Mouse (Mus musculus) layer of hippocampus, adult 2 months (tissue): Measurements from ENCODE around the gene Rbpms2. TPM values are rescaled to one million over a fixed set of nuclear protein-coding genes. Genes with fewer than 3 reads are reported as not detected.

Source experiments
- DNase-seq, 2 experiments: peaks; one replicate each; pipeline ENCODE4 v3.0.0; 2022; ENCODE audit warnings: low spot score in 2 of 2
- H3K27ac ChIP-seq: fragments of 200-600 bp; 2 replicates; pipeline ENCODE4 v1.8.1; 2022
- H3K4me3 ChIP-seq: fragments of 200-600 bp; 2 replicates; pipeline ENCODE4 v1.8.1; 2022; ENCODE audit warnings: mild to moderate bottlenecking
- CTCF ChIP-seq: fragments of 200-600 bp; conservative IDR thresholded peaks from 2 replicates; pipeline ENCODE4 v1.8.1; 2022; ENCODE audit warnings: antibody characterized with exemption, mild to moderate bottlenecking, moderate library complexity
- total RNA-seq, 2 experiments: library from RNA; stranded (reverse); gene quantifications; 2 replicates each; pipeline ENCODE4 v1.2.3; 2021

The Rbpms2 gene
- total RNA-seq, 2 experiments from 2014 or later: 2.1 to 2.8 TPM

GRCm38 (mm10) chr9:65629767-65630630 lies 551 bp downstream of the Rbpms2 start:
- DNase-seq: no peak
- H3K4me3 ChIP-seq: peak overlapping the region; percentile 60
- no peak for TF ChIP-seq CTCF
- H3K27ac ChIP-seq: peak overlapping the region; percentile 54; the same call in 1 of the 2 replicates

GRCm38 (mm10) chr9:65630631-65631353 lies 1.3 kb downstream of the Rbpms2 start:
- DNase-seq: no peak
- TF ChIP-seq CTCF: no peak
- H3K27ac ChIP-seq: peak overlapping the region; percentile 55; the same call in 1 of the 2 replicates
- peak overlapping the region; percentile 60 for H3K4me3 ChIP-seq

GRCm38 (mm10) chr9:65631354-65632021 lies 2.0 kb downstream of the Rbpms2 start:
- no peak for DNase-seq
- H3K4me3 ChIP-seq: peak overlapping the region; percentile 60; the same call in 1 of the 2 replicates
- no peak overlapping the region; the same call in 1 of the 2 replicates for H3K27ac ChIP-seq
- TF ChIP-seq CTCF: no peak

GRCm38 (mm10) chr9:65635766-65636165 lies 6.3 kb downstream of the Rbpms2 start:
- TF ChIP-seq CTCF: no peak
- H3K27ac ChIP-seq: no peak overlapping the region
- no peak overlapping the region for H3K4me3 ChIP-seq
- DNase-seq: no peak

GRCm38 (mm10) chr9:65636926-65637325 lies 7.5 kb downstream of the Rbpms2 start:
- TF ChIP-seq CTCF: no peak
- no peak for DNase-seq
- H3K4me3 ChIP-seq: no peak overlapping the region

GRCm38 (mm10) chr9:65639065-65639464 lies 9.6 kb downstream of the Rbpms2 start:
- Histone ChIP-seq H3K4me3 (no peak overlapping the region), H3K27ac (no peak overlapping the region)
- no peak for TF ChIP-seq CTCF

More at GRCm38 (mm10) chr9:65636926-65637325, 7.5 kb downstream of the Rbpms2 start:
- H3K27ac ChIP-seq: no peak overlapping the region

GRCm38 (mm10) chr9:65640838-65641410 lies 11.5 kb downstream of the Rbpms2 start:
- Histone ChIP-seq H3K4me3 (no peak overlapping the region), H3K27ac (no peak overlapping the region)
- TF ChIP-seq CTCF: no peak
- DNase-seq: no peak

More at GRCm38 (mm10) chr9:65639065-65639464, 9.6 kb downstream of the Rbpms2 start:
- no peak for DNase-seq

GRCm38 (mm10) chr9:65641446-65642052 lies 12.1 kb downstream of the Rbpms2 start:
- Histone ChIP-seq H3K27ac (no peak overlapping the region), H3K4me3 (no peak overlapping the region)
- TF ChIP-seq CTCF: no peak
- DNase-seq: no peak

- Histone ChIP-seq H3K4me3 (no peak overlapping the region), H3K27ac (no peak overlapping the region)
- no peak for TF ChIP-seq CTCF
- DNase-seq: no peak
Measured at GRCm38 (mm10) chr9:65642546-65642945, 13.1 kb downstream of the Rbpms2 start.

GRCm38 (mm10) chr9:65644960-65645359 lies 15.5 kb downstream of the Rbpms2 start:
- no peak for DNase-seq
- no peak overlapping the region for H3K4me3 ChIP-seq
- no peak for TF ChIP-seq CTCF
- H3K27ac ChIP-seq: no peak overlapping the region

- H3K4me3 ChIP-seq: no peak overlapping the region
- TF ChIP-seq CTCF: no peak
Measured at GRCm38 (mm10) chr9:65645984-65646383, 16.5 kb downstream of the Rbpms2 start.

GRCm38 (mm10) chr9:65646782-65647181 lies 17.3 kb downstream of the Rbpms2 start:
- DNase-seq: no peak
- no peak for TF ChIP-seq CTCF
- H3K27ac ChIP-seq: no peak overlapping the region
- no peak overlapping the region for H3K4me3 ChIP-seq

More at GRCm38 (mm10) chr9:65645984-65646383, 16.5 kb downstream of the Rbpms2 start:
- no peak for DNase-seq
- H3K27ac ChIP-seq: no peak overlapping the region
